Mouse (Mus musculus): ENCODE measurements around the gene Plagl1. TPM values are rescaled to one million over a fixed set of nuclear protein-coding genes. Genes with fewer than 3 reads are reported as not detected.

Gene Plagl1
- polyA plus RNA-seq, 1 experiment from 2014 or later, result 136 TPM

DNA sequence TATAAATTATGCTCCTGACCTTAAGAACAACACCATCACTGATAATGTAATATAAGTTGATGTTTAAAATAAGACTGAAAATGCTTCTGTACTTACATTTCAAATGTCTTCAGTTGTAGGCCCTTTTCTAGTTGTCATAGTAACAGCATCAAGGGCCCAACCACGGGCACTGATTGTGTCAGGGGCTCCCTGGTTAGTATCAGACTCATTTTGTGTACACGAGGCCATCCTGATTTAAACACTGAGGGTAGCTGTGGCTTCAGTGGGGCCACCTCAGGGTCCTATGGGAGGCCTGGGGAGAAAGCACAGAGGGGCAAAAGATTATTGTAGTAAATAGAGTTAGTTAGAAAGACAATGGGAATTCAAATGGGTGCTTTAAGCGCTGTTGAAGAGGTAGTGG is 65.5 kb downstream of the Plagl1 start:
- no peak overlapping the region for H3K27ac ChIP-seq (replicated peaks; ENCODE audit: low read depth, low read length)
- no peak overlapping the region for H3K9ac ChIP-seq (replicated peaks; ENCODE audit: low read length)
- ATAC-seq (replicated peaks; ENCODE audit: insufficient number of reproducible peaks, low FRiP score, low TSS enrichment, low read depth) (no peak), DNase-seq (ENCODE audit: low spot score) (no peak)
- no peaks in the 10 kb centered on the region for H3K9me3 ChIP-seq (replicated peaks; ENCODE audit: control insufficient read depth, low read length)
- no peak overlapping the region for H3K4me3 ChIP-seq (ENCODE audit: low read depth, low read length)
- H3K36me3 ChIP-seq (replicated peaks; ENCODE audit: control insufficient read depth, insufficient read depth, low read depth, low read length), result no peaks in the 10 kb centered on the region
- H3K4me2 ChIP-seq (ENCODE audit: low read depth, low read length), result no peak overlapping the region
- no peaks in the 10 kb centered on the region for H3K4me1 ChIP-seq (ENCODE audit: control insufficient read depth, insufficient read depth, low read length)
- no peaks in the 10 kb centered on the region for H3K27me3 ChIP-seq (ENCODE audit: control insufficient read depth, insufficient read depth, low read length)
- 72% methylated on average over 3 of the region's 3 CpGs for WGBS

DNA sequence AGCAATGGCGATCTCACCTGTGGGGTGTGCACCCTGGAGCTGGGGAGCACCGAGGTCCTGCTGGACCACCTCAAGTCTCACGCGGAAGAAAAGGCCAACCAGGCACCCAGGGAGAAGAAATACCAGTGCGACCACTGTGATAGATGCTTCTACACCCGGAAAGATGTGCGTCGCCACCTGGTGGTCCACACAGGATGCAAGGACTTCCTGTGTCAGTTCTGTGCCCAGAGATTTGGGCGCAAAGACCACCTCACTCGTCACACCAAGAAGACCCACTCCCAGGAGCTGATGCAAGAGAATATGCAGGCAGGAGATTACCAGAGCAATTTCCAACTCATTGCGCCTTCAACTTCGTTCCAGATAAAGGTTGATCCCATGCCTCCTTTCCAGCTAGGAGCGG is 67.0 kb downstream of the Plagl1 start:
- Histone ChIP-seq H3K27ac (replicated peaks; ENCODE audit: low read depth, low read length) (no peak overlapping the region), H3K36me3 (replicated peaks; ENCODE audit: control insufficient read depth, insufficient read depth, low read depth, low read length) (no peaks in the 10 kb centered on the region)
- WGBS, result 74% methylated on average over 13 of the region's 13 CpGs

DNA sequence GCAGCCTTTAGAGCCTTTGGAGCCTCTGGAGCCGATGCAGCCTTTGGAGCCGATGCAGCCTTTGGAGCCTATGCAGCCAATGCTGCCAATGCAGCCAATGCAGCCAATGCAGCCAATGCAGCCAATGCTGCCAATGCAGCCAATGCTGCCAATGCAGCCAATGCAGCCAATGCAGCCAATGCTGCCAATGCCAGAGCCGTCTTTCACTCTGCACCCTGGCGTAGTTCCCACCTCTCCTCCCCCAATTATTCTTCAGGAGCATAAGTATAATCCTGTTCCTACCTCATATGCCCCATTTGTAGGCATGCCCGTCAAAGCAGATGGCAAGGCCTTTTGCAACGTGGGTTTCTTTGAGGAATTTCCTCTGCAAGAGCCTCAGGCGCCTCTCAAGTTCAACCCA is 67.6 kb downstream of the Plagl1 start:
- ATAC-seq (replicated peaks; ENCODE audit: insufficient number of reproducible peaks, low FRiP score, low TSS enrichment, low read depth), result no peak
- Histone ChIP-seq H3K4me2 (ENCODE audit: low read depth, low read length) (no peak overlapping the region), H3K27ac (replicated peaks; ENCODE audit: low read depth, low read length) (no peak overlapping the region), H3K4me3 (ENCODE audit: low read depth, low read length) (no peak overlapping the region), H3K27me3 (ENCODE audit: control insufficient read depth, insufficient read depth, low read length) (no peaks in the 10 kb centered on the region), H3K4me1 (ENCODE audit: control insufficient read depth, insufficient read depth, low read length) (no peaks in the 10 kb centered on the region), H3K36me3 (replicated peaks; ENCODE audit: control insufficient read depth, insufficient read depth, low read depth, low read length) (no peaks in the 10 kb centered on the region), H3K9me3 (replicated peaks; ENCODE audit: control insufficient read depth, low read length) (no peaks in the 10 kb centered on the region), H3K9ac (replicated peaks; ENCODE audit: low read length) (no peak overlapping the region)
- DNase-seq (ENCODE audit: low spot score), result no peak
- WGBS, result 87% methylated on average over 7 of the region's 7 CpGs

More for the DNA sequence above, 67.0 kb downstream of the Plagl1 start:
- H3K4me2 ChIP-seq (ENCODE audit: low read depth, low read length), result no peak overlapping the region
- H3K27me3 ChIP-seq (ENCODE audit: control insufficient read depth, insufficient read depth, low read length), result no peaks in the 10 kb centered on the region
- H3K4me1 ChIP-seq (ENCODE audit: control insufficient read depth, insufficient read depth, low read length), result no peaks in the 10 kb centered on the region
- ATAC-seq (replicated peaks; ENCODE audit: insufficient number of reproducible peaks, low FRiP score, low TSS enrichment, low read depth), result no peak
- no peaks in the 10 kb centered on the region for H3K9me3 ChIP-seq (replicated peaks; ENCODE audit: control insufficient read depth, low read length)
- H3K9ac ChIP-seq (replicated peaks; ENCODE audit: low read length), result no peak overlapping the region
- no peak for DNase-seq (ENCODE audit: low spot score)
- no peak overlapping the region for H3K4me3 ChIP-seq (ENCODE audit: low read depth, low read length)

GRCm38 (mm10) chr10:13133850-13134249 is 73.5 kb downstream of the Plagl1 start:
- DNase-seq (ENCODE audit: low spot score) (no peak), ATAC-seq (replicated peaks; ENCODE audit: insufficient number of reproducible peaks, low FRiP score, low TSS enrichment, low read depth) (no peak)
- no peak overlapping the region for H3K4me2 ChIP-seq (ENCODE audit: low read depth, low read length)

GRCm38 (mm10) chr10:13135276-13135675 is 75.0 kb downstream of the Plagl1 start:
- H3K27ac ChIP-seq (replicated peaks; ENCODE audit: low read depth, low read length), result no peak overlapping the region

More at GRCm38 (mm10) chr10:13133850-13134249, 73.5 kb downstream of the Plagl1 start:
- no peaks in the 10 kb centered on the region for H3K36me3 ChIP-seq (replicated peaks; ENCODE audit: control insufficient read depth, insufficient read depth, low read depth, low read length)
- H3K4me3 ChIP-seq (ENCODE audit: low read depth, low read length), result no peak overlapping the region
- H3K27me3 ChIP-seq (ENCODE audit: control insufficient read depth, insufficient read depth, low read length), result no peaks in the 10 kb centered on the region
- WGBS, result 96% methylated on average over 4 of the region's 4 CpGs
- H3K9me3 ChIP-seq (replicated peaks; ENCODE audit: control insufficient read depth, low read length), result no peaks in the 10 kb centered on the region
- H3K4me1 ChIP-seq (ENCODE audit: control insufficient read depth, insufficient read depth, low read length), result no peaks in the 10 kb centered on the region
- H3K27ac ChIP-seq (replicated peaks; ENCODE audit: low read depth, low read length), result no peak overlapping the region
- no peak overlapping the region for H3K9ac ChIP-seq (replicated peaks; ENCODE audit: low read length)

GRCm38 (mm10) chr10:13135751-13136150 is 75.4 kb downstream of the Plagl1 start:
- Histone ChIP-seq H3K4me1 (ENCODE audit: control insufficient read depth, insufficient read depth, low read length) (no peaks in the 10 kb centered on the region), H3K4me2 (ENCODE audit: low read depth, low read length) (no peak overlapping the region), H3K27me3 (ENCODE audit: control insufficient read depth, insufficient read depth, low read length) (no peaks in the 10 kb centered on the region), H3K27ac (replicated peaks; ENCODE audit: low read depth, low read length) (no peak overlapping the region), H3K4me3 (ENCODE audit: low read depth, low read length) (no peak overlapping the region), H3K9ac (replicated peaks; ENCODE audit: low read length) (no peak overlapping the region), H3K36me3 (replicated peaks; ENCODE audit: control insufficient read depth, insufficient read depth, low read depth, low read length) (no peaks in the 10 kb centered on the region), H3K9me3 (replicated peaks; ENCODE audit: control insufficient read depth, low read length) (no peaks in the 10 kb centered on the region)
- 88% methylated on average over 7 of the region's 7 CpGs for WGBS
- DNase-seq (ENCODE audit: low spot score) (no peak), ATAC-seq (replicated peaks; ENCODE audit: insufficient number of reproducible peaks, low FRiP score, low TSS enrichment, low read depth) (no peak)

More at GRCm38 (mm10) chr10:13135276-13135675, 75.0 kb downstream of the Plagl1 start:
- H3K36me3 ChIP-seq (replicated peaks; ENCODE audit: control insufficient read depth, insufficient read depth, low read depth, low read length), result no peaks in the 10 kb centered on the region
- no peaks in the 10 kb centered on the region for H3K4me1 ChIP-seq (ENCODE audit: control insufficient read depth, insufficient read depth, low read length)
- no peak overlapping the region for H3K4me2 ChIP-seq (ENCODE audit: low read depth, low read length)
- no peaks in the 10 kb centered on the region for H3K9me3 ChIP-seq (replicated peaks; ENCODE audit: control insufficient read depth, low read length)
- no peak overlapping the region for H3K4me3 ChIP-seq (ENCODE audit: low read depth, low read length)
- 96% methylated on average over 7 of the region's 7 CpGs for WGBS
- no peak overlapping the region for H3K9ac ChIP-seq (replicated peaks; ENCODE audit: low read length)
- ATAC-seq (replicated peaks; ENCODE audit: insufficient number of reproducible peaks, low FRiP score, low TSS enrichment, low read depth) (no peak), DNase-seq (ENCODE audit: low spot score) (no peak)
- H3K27me3 ChIP-seq (ENCODE audit: control insufficient read depth, insufficient read depth, low read length), result no peaks in the 10 kb centered on the region

DNA sequence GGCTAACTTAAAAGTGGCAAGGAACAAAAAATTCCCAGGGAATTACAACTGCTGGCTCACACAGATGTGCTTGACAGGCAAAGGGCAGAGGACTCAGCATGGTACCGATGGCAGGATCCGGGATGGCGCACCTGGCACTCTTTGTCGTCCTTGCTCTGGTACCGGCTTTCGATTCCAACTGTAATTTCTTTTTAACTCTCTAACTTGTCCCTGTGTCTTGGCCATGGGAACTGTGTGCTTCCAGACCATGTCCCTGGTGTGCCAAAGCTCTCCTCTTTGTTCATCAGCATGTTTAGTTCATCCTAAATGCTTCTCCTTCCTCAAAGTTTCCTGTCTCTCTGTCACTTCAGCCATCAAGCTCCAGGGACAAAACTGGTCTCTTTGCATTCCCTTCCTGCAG is 77.6 kb downstream of the Plagl1 start:
- Histone ChIP-seq H3K9ac (replicated peaks; ENCODE audit: low read length) (no peak overlapping the region), H3K4me2 (ENCODE audit: low read depth, low read length) (no peak overlapping the region), H3K36me3 (replicated peaks; ENCODE audit: control insufficient read depth, insufficient read depth, low read depth, low read length) (no peaks in the 10 kb centered on the region), H3K4me1 (ENCODE audit: control insufficient read depth, insufficient read depth, low read length) (no peaks in the 10 kb centered on the region), H3K4me3 (ENCODE audit: low read depth, low read length) (no peak overlapping the region), H3K27me3 (ENCODE audit: control insufficient read depth, insufficient read depth, low read length) (no peaks in the 10 kb centered on the region), H3K27ac (replicated peaks; ENCODE audit: low read depth, low read length) (no peak overlapping the region), H3K9me3 (replicated peaks; ENCODE audit: control insufficient read depth, low read length) (no peaks in the 10 kb centered on the region)
- WGBS, result 92% methylated on average over 6 of the region's 6 CpGs
- DNase-seq (ENCODE audit: low spot score), result no peak
- ATAC-seq (replicated peaks; ENCODE audit: insufficient number of reproducible peaks, low FRiP score, low TSS enrichment, low read depth), result no peak

GRCm38 (mm10) chr10:13140434-13140833 is 80.1 kb downstream of the Plagl1 start:
- DNase-seq (ENCODE audit: low spot score), result no peak
- Histone ChIP-seq H3K4me1 (ENCODE audit: control insufficient read depth, insufficient read depth, low read length) (no peaks in the 10 kb centered on the region), H3K4me3 (ENCODE audit: low read depth, low read length) (no peak overlapping the region)

More at GRCm38 (mm10) chr10:13140434-13140833, 80.1 kb downstream of the Plagl1 start:
- Histone ChIP-seq H3K4me2 (ENCODE audit: low read depth, low read length) (no peak overlapping the region), H3K9ac (replicated peaks; ENCODE audit: low read length) (no peak overlapping the region), H3K27me3 (ENCODE audit: control insufficient read depth, insufficient read depth, low read length) (no peaks in the 10 kb centered on the region), H3K27ac (replicated peaks; ENCODE audit: low read depth, low read length) (no peak overlapping the region), H3K9me3 (replicated peaks; ENCODE audit: control insufficient read depth, low read length) (no peaks in the 10 kb centered on the region), H3K36me3 (replicated peaks; ENCODE audit: control insufficient read depth, insufficient read depth, low read depth, low read length) (no peaks in the 10 kb centered on the region)
- ATAC-seq (replicated peaks; ENCODE audit: insufficient number of reproducible peaks, low FRiP score, low TSS enrichment, low read depth), result no peak
- 68% methylated on average over 2 of the region's 2 CpGs for WGBS

Data from embryonic facial prominence, embryonic 11.5 days (tissue).